Mouse (Mus musculus) heart, postnatal 0 days (tissue): ENCODE measurements at regions not wholly inside any gene's neighbourhood (a gene's known extent, or its start where the extent isn't known, plus 50 kb on each side); places are given as distances from the start of the nearest gene placed in this dataset.

Source experiments
- CTCF ChIP-seq: IDR thresholded peaks from 2 replicates; pipeline ENCODE4 v1.5.1; 2016; ENCODE audit warnings: antibody characterized with exemption, control low read depth, low read depth
- EP300 ChIP-seq: IDR thresholded peaks from 2 replicates; pipeline ENCODE4 v1.6.1; 2016; ENCODE audit warnings: antibody characterized with exemption, low read depth

GRCm38 (mm10) chr11:25410403-25411090 is 800.0 kb downstream of the 5730522E02Rik start:
- TF ChIP-seq EP300 = no peak
- no peak for TF ChIP-seq CTCF
